Mouse (Mus musculus) hindbrain, embryonic 10.5 days (tissue): ENCODE results near the gene Nsun6. TPM values are rescaled to one million over a fixed set of nuclear protein-coding genes. Genes with fewer than 3 reads are reported as not detected.

Experiments
- DNase-seq: peaks from one replicate; pipeline ENCODE4 v3.0.0-alpha.2; 2017; ENCODE audit warnings: low spot score
- H3K27ac ChIP-seq: fragments of 300-500 bp; sonication (generic); 2 replicates; pipeline ENCODE4 v1.5.1; 2016; ENCODE audit warnings: mild to moderate bottlenecking, moderate library complexity
- H3K27me3 ChIP-seq: fragments of 300-500 bp; sonication (generic); 2 replicates; pipeline ENCODE4 v1.6.1; 2016; ENCODE audit warnings: mild to moderate bottlenecking; ENCODE audit not compliant: poor library complexity, insufficient read depth, severe bottlenecking
- H3K36me3 ChIP-seq: fragments of 300-500 bp; sonication (generic); 2 replicates; pipeline ENCODE4 v1.6.1; 2016; ENCODE audit warnings: mild to moderate bottlenecking, moderate library complexity
- H3K4me1 ChIP-seq: fragments of 300-500 bp; sonication (generic); replicated peaks from 2 replicates; pipeline ENCODE4 v1.6.1; 2016; ENCODE audit warnings: mild to moderate bottlenecking
- H3K4me3 ChIP-seq: fragments of 300-500 bp; sonication (generic); 2 replicates; pipeline ENCODE4 v1.5.1; 2016; ENCODE audit warnings: mild to moderate bottlenecking, moderate library complexity
- H3K9me3 ChIP-seq: fragments of 300-500 bp; sonication (generic); 2 replicates; pipeline ENCODE4 v1.6.1; 2016; ENCODE audit warnings: mild to moderate bottlenecking, moderate library complexity
- WGBS: fragments of 180-500 bp; shearing (Covaris S2); methylation state at CpG from one replicate; pipeline ENCODE4 v1.1.7; 2016; 5-methylcytosine and 5-hydroxymethylcytosine counted together
- polyA plus RNA-seq: library from polyadenylated mRNA; unstranded; fragments of >200 nt; fragmentation: Nextera tagmentation; extraction: Ambion mirVana; gene quantifications from 2 replicates; pipeline ENCODE4 v1.2.1, GENCODE M21; 2016

Nsun6 gene
- polyA plus RNA-seq, 1 experiment from 2014 or later: 12.8 TPM

DNA sequence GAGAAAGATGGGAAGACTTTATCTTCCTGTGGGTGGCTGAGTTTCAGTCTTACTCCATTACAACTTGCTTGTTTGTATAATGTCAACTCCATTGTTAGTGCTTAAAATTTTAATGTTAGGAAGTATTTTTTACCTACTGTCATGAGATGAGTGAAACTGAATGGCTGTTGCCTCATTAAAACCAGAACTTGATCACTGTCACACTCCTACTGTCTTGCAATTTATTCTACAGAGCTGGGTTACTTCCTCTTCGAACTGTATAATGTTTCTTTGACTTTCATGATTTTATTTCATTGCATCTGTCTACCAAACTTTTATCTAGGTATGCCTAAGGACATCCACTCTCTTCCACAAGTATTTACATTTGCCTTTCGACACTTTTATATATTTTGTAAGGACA, 93.4 kb downstream of the Nsun6 start:
- H3K27me3 ChIP-seq: no peaks in the 10 kb centered on the region
- DNase-seq: no peak
- H3K9me3 ChIP-seq: no peaks in the 10 kb centered on the region
- H3K4me3 ChIP-seq: no peak overlapping the region
- 89% methylated on average over 2 of the region's 2 CpGs for WGBS
- no peak overlapping the region for H3K27ac ChIP-seq
- no peaks in the 10 kb centered on the region for H3K4me1 ChIP-seq
- no peaks in the 10 kb centered on the region for H3K36me3 ChIP-seq

DNA sequence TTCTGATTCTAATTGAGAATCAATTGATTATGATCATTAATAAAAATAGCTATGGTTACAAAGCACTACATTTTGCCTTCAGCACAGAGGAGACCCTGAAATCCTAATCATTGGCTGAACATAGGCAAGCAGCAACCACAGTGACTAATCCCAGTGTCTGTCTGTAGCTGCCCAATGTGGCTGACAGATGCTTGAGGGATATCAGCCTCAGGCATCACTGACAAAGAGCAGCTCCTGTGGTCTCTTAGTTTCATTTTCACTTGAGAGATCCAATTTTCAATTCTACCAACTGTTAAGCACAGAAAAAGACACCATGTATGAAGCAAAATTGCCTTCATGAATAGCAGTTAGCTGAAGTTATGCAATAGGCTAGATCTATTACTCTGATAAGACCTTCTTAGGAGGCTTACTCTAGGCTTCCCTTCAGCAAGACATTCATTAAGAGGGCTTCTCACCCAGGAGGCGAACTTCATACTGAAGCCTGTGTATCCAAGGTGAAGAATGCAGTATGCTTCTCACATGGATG, 93.8 kb downstream of the Nsun6 start:
- no peaks in the 10 kb centered on the region for H3K27me3 ChIP-seq
- 84% methylated on average over 1 of the region's 1 CpGs for WGBS
- no peaks in the 10 kb centered on the region for H3K9me3 ChIP-seq
- H3K4me3 ChIP-seq: no peak overlapping the region
- H3K4me1 ChIP-seq: no peaks in the 10 kb centered on the region
- H3K27ac ChIP-seq: no peak overlapping the region
- DNase-seq: no peak
- H3K36me3 ChIP-seq: no peaks in the 10 kb centered on the region

DNA sequence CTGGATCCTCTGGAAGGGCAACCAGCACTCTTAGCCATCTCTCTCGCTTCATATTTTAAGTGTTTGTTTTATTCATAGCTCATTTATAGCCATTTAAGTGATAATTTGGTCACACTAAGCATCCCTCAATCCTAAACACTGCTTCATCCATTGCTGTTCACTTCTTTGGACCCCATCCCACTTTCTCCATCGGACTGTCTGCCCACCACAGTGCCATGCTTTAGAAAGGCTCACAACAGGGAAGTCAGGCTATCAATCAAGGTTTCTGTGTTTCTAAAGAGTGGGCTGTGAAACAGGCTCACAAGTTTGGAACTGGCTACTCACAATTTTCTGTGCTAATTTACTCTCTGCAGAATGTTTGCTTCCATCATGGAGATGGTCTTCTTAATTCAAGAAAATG, 101.8 kb downstream of the Nsun6 start:
- no peaks in the 10 kb centered on the region for H3K4me1 ChIP-seq
- no peak overlapping the region for H3K27ac ChIP-seq
- H3K4me3 ChIP-seq: no peak overlapping the region
- H3K9me3 ChIP-seq: no peaks in the 10 kb centered on the region
- DNase-seq: no peak
- 72% methylated on average over 2 of the region's 2 CpGs for WGBS
- H3K27me3 ChIP-seq: no peaks in the 10 kb centered on the region
- no peaks in the 10 kb centered on the region for H3K36me3 ChIP-seq

Other genes starting within 250 kb of the Nsun6 start
- gene Arl5b, start 5.7 kb downstream of the Nsun6 start, polyA plus RNA-seq: 45.0 and 48.4 TPM in 2 replicates